Mouse (Mus musculus) midbrain, embryonic 16.5 days (tissue): ENCODE measurements around the gene Slc1a1. TPM values are rescaled to one million over a fixed set of nuclear protein-coding genes. Genes with fewer than 3 reads are reported as not detected.

Experiments used
- ATAC-seq: fragments of 200-750 bp; cut with Nextera tagmentation; 2 replicates; pipeline ENCODE4 v1.8.0; 2017; ENCODE audit warnings: moderate TSS enrichment
- H3K27ac ChIP-seq: fragments of 300-500 bp; sonication (generic); 2 replicates; pipeline ENCODE4 v1.5.1; 2014; ENCODE audit warnings: mild to moderate bottlenecking, low read length, mixed read lengths
- H3K27me3 ChIP-seq: fragments of 300-500 bp; sonication (generic); 2 replicates; pipeline ENCODE4 v1.6.1; 2014; ENCODE audit warnings: low read depth, low read length, mixed read lengths; ENCODE audit not compliant: control insufficient read depth, insufficient read depth
- H3K36me3 ChIP-seq: fragments of 300-500 bp; sonication (generic); 2 replicates; pipeline ENCODE4 v1.6.1; 2014; ENCODE audit warnings: mild to moderate bottlenecking, low read length, moderate library complexity, mixed read lengths; ENCODE audit not compliant: control insufficient read depth, insufficient read depth
- H3K4me1 ChIP-seq: fragments of 300-500 bp; sonication (generic); 2 replicates; pipeline ENCODE4 v1.6.1; 2014; ENCODE audit warnings: mild to moderate bottlenecking, low read length, mixed read lengths; ENCODE audit not compliant: control insufficient read depth, insufficient read depth
- H3K4me2 ChIP-seq: fragments of 300-500 bp; sonication (generic); 2 replicates; pipeline ENCODE4 v1.6.1; 2014; ENCODE audit warnings: mild to moderate bottlenecking, low read length, mixed read lengths
- H3K4me3 ChIP-seq: fragments of 300-500 bp; sonication (generic); 2 replicates; pipeline ENCODE4 v1.5.1; 2014; ENCODE audit warnings: low read depth, mild to moderate bottlenecking, low read length, moderate library complexity, mixed read lengths
- H3K9ac ChIP-seq: fragments of 300-500 bp; sonication (generic); 2 replicates; pipeline ENCODE4 v1.6.1; 2014; ENCODE audit warnings: low read depth, low read length, mixed read lengths
- H3K9me3 ChIP-seq: fragments of 300-500 bp; sonication (generic); replicated peaks from 2 replicates; pipeline ENCODE4 v1.6.1; 2014; ENCODE audit warnings: mild to moderate bottlenecking, low read length, mixed read lengths; ENCODE audit not compliant: control insufficient read depth, poor library complexity, severe bottlenecking
- WGBS: fragments of 180-500 bp; shearing (Covaris S2); extraction: QIAGEN DNeasy Blood & Tissue Kit; methylation state at CpG from one replicate; pipeline ENCODE4 v1.1.7; 2014; 5-methylcytosine and 5-hydroxymethylcytosine counted together
- polyA plus RNA-seq: library from polyadenylated mRNA; unstranded; fragments of >200 nt; fragmentation: Nextera tagmentation; extraction: Ambion mirVana; gene quantifications from 2 replicates; pipeline ENCODE4 v1.2.1, GENCODE M21; 2015

Gene Slc1a1
- polyA plus RNA-seq, 1 experiment from 2014 or later = 47.7 TPM

DNA sequence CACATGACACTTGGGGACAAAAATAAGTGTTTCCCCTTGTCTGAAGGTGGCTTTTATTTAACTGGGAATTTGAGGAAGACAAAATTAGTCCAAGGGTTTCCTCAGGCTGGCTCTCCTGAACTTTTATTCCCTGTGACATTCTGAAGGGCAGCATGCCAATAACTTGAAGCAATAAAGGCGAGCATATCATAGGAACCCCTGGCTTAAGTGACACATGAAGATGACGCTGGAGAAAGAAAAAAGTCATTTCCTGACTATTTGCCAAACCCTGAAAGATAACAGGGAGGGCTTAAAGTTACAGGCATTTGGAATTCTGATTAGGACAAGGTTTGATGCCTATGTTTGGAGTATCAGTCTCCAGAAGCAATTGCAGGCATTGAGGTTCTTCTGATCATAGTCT lies 112.5 kb downstream of the Slc1a1 start:
- Histone ChIP-seq H3K36me3 (no peaks in the 10 kb centered on the region), H3K27ac (no peak overlapping the region), H3K9me3 (no peaks in the 10 kb centered on the region), H3K4me2 (no peak overlapping the region), H3K4me3 (no peak overlapping the region), H3K27me3 (no peaks in the 10 kb centered on the region), H3K4me1 (no peaks in the 10 kb centered on the region), H3K9ac (no peak overlapping the region)
- 79% methylated on average over 2 of the region's 2 CpGs for WGBS
- ATAC-seq = no peak

DNA sequence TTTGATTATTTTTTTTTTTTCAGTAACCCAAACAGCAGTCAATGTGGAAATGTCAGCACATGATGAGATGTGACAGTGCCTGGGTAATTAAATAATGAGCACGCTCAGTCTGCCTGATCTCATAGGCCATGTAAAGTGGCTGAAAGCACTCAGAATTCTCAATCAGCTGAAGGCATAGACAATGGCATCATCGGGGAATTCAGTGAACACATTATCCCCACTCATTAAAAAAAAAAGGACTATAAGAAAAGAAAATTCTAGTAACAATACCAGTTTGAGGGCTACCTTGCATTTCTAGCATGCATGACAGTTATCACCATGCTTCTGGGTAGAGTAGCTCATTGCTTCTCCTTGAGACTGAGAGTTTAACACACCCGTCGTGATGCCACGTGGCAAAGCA lies 116.4 kb downstream of the Slc1a1 start:
- Histone ChIP-seq H3K4me2 (no peak overlapping the region), H3K27me3 (no peaks in the 10 kb centered on the region), H3K27ac (no peak overlapping the region), H3K4me3 (no peak overlapping the region), H3K36me3 (no peaks in the 10 kb centered on the region), H3K4me1 (no peaks in the 10 kb centered on the region), H3K9me3 (no peaks in the 10 kb centered on the region), H3K9ac (no peak overlapping the region)
- ATAC-seq = no peak
- 69% methylated on average over 5 of the region's 5 CpGs for WGBS

- ATAC-seq = no peak
- H3K4me3 ChIP-seq = peak overlapping the region; percentile 90; the same call in 1 of the 2 replicates
- no peaks in the 10 kb centered on the region for H3K9me3 ChIP-seq
- peak overlapping the region; percentile 97 for H3K4me2 ChIP-seq
- H3K9ac ChIP-seq = 0 out of 2 replicates have a peak overlapping the region, but pooled peaks have one; percentile 96
- peaks cover 21% of the 10 kb centered on the region for H3K4me1 ChIP-seq
- no peaks in the 10 kb centered on the region for H3K27me3 ChIP-seq
- WGBS = 33% methylated on average over 3 of the region's 3 CpGs
- H3K36me3 ChIP-seq = no peaks in the 10 kb centered on the region
- peak overlapping the region; percentile 84; the same call in 1 of the 2 replicates for H3K27ac ChIP-seq
Measured at GRCm38 (mm10) chr19:28963113-28963512, 128.3 kb downstream of the Slc1a1 start.

- peak overlapping the region; percentile 84; the same call in 1 of the 2 replicates for H3K27ac ChIP-seq
- WGBS = 2% methylated on average over 4 of the region's 4 CpGs
- peak overlapping the region; percentile 96 for H3K9ac ChIP-seq
- H3K9me3 ChIP-seq = no peaks in the 10 kb centered on the region
- peak overlapping the region; percentile 97 for H3K4me2 ChIP-seq
- peaks cover 22% of the 10 kb centered on the region for H3K4me1 ChIP-seq
- ATAC-seq = peak; percentile 6; the same call in 1 of the 2 replicates
- H3K36me3 ChIP-seq = no peaks in the 10 kb centered on the region
- no peaks in the 10 kb centered on the region for H3K27me3 ChIP-seq
- peak overlapping the region; percentile 90 for H3K4me3 ChIP-seq
Measured at GRCm38 (mm10) chr19:28963513-28963841, 128.6 kb downstream of the Slc1a1 start.

Other genes starting within 250 kb of the Slc1a1 start
- 2.5 and 2.7 TPM in 2 replicates for gene Glis3, start 155.0 kb upstream of the Slc1a1 start, polyA plus RNA-seq
- gene Plpp6, start 128.9 kb downstream of the Slc1a1 start, polyA plus RNA-seq = 14.8 and 15.2 TPM in 2 replicates
- gene 4430402I18Rik, start 132.8 kb downstream of the Slc1a1 start, polyA plus RNA-seq = 0.78 and 1.4 TPM in 2 replicates
- gene Cdc37l1, start 155.3 kb downstream of the Slc1a1 start, polyA plus RNA-seq = 48.9 and 52.6 TPM in 2 replicates
- gene Ak3, start 212.9 kb downstream of the Slc1a1 start, polyA plus RNA-seq = 64.3 and 75.1 TPM in 2 replicates